Mouse (Mus musculus): ENCODE results near the gene Coa6.

GRCm38 (mm10) chr8:126405030-126405429, 17.3 kb upstream of the Coa6 start:
- TF ChIP-seq CTCF (IDR thresholded peaks at IDR 0.05; ENCODE audit: low read depth) (no peak), EP300 (IDR thresholded peaks at IDR 0.05; ENCODE audit: low read depth) (no peak)
